Mouse (Mus musculus) brain, adult 10 weeks (tissue): ENCODE results near the gene Gm5152. TPM values are rescaled to one million over a fixed set of nuclear protein-coding genes. Genes with fewer than 3 reads are reported as not detected.

Source experiments
- polyA plus RNA-seq: library from polyadenylated mRNA; stranded (reverse); fragments of 350-450 nt; fragmentation: Illumina TruSeq; extraction: RNeasy Lipid Tissue Mini Kit (QIAGEN cat#74804); gene quantifications from one replicate; pipeline ENCODE4 v1.2.3, GENCODE M21; 2015; ENCODE audit warnings: low read depth, low replicate concordance

The Gm5152 gene
- not detected for polyA plus RNA-seq

GRCm38 (mm10) chr5:10246426-10246825, at the start of gene Gm5152:
Gene Gm5152 (minus strand): TSS chr5:10246526.

